Mouse (Mus musculus) c-Kit-positive CD71-positive TER-119-negative erythroid progenitor cells, embryonic 14.5 days (primary cell): ENCODE results near the gene Hist1h2bm.
"Not testable (repeated sequence)": the region's sequence is repeated elsewhere in the genome, so short reads cannot be mapped to it uniquely, and the experiment has no call there.

Experiments
- DNase-seq: peaks from one replicate; pipeline ENCODE4 v3.0.0-alpha.2; 2013; ENCODE audit warnings: low read depth

Hist1h2bm gene

DNA sequence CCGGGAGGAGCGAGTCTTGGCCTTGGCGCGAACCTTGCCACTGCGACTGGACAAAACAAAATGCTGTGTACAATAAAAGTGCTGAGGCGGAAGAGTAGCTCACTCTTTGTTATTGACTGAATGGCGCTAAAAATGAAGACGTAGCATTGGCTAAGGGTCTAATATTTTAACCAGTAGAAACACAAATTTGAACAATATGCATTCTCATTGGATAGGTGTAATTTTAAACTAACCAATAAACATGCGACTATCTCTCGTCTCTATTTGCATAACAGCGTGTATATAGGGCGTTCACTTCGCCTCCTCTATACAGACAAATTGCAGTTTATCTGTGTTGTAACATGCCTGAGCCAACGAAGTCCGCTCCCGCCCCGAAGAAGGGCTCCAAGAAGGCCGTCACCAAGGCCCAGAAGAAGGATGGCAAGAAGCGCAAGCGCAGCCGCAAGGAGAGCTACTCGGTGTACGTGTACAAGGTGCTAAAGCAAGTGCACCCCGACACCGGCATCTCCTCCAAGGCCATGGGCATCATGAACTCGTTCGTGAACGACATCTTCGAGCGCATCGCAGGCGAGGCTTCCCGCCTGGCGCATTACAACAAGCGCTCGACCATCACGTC lies at the start of gene Hist1h2bm:
Gene Hist1h2bm, plus strand, starts transcription at position 288 of the 616 bp plus-strand sequence.
- peak; percentile 82 for DNase-seq

DNA sequence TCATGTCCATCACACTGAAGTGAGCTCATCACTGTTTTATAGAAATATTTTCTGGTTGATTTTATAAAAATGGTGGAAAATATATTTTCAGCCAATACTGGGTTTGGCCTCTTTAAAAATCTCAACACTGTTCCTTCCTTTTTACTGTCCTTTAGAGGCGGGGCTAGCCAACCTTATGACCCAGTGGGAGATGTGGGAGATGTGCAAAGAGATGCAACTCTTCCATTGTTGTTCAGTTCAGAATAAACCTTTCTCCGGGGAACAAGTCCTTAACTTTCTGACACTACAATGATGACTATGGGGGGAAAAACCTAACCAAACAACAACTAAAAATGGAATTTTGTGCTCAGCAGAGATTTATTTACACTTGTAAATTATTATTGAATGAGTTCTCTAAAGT lies 44.5 kb upstream of the Hist1h2bm start, which contains the start of gene Olfr1360:
Gene Olfr1360, minus strand, starts transcription at position 101 of the 400 bp plus-strand sequence.
- DNase-seq, result no peak

DNA sequence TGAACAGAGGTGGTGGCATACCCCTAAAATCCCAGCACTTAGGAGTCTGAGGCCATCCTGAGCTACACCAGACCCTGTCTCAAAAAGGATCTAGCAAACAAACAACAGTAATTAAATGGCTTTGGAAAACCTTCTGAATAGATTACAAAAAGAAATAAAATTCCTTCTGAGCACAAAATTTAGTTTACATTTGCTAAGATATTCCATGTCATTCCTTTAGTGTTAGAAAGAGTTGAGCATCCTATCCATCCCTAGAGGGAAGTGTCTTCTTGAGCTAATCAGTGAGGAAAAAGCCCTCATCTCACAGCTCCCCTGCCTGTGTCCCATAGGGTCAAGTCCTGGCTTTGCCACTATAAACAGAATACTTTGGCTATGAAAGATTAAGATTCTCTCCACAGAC lies 24.0 kb upstream of the Hist1h2bm start, which contains the start of gene Olfr1359:
Gene Olfr1359, plus strand, starts transcription at position 301 of the 400 bp plus-strand sequence.
- no peak for DNase-seq

DNA sequence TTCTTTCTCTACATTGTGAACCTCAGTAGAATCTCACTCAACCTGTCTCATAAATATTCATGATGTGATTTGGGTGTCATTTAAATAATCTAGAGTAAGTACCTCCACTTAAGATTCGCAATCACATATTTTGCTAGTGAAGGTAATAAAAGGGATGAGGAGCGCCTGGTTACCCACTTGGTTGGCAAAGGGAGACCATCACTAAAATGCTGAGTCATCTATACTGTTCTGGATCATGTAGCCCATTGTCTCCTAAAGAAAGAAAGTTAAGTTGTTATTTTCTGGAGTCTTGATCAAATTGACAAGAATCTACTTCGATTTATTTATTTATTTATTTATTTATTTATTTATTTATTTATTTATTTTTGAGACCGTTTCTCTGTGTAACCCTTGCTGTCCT lies 15.2 kb upstream of the Hist1h2bm start:
- DNase-seq, result no peak

DNA sequence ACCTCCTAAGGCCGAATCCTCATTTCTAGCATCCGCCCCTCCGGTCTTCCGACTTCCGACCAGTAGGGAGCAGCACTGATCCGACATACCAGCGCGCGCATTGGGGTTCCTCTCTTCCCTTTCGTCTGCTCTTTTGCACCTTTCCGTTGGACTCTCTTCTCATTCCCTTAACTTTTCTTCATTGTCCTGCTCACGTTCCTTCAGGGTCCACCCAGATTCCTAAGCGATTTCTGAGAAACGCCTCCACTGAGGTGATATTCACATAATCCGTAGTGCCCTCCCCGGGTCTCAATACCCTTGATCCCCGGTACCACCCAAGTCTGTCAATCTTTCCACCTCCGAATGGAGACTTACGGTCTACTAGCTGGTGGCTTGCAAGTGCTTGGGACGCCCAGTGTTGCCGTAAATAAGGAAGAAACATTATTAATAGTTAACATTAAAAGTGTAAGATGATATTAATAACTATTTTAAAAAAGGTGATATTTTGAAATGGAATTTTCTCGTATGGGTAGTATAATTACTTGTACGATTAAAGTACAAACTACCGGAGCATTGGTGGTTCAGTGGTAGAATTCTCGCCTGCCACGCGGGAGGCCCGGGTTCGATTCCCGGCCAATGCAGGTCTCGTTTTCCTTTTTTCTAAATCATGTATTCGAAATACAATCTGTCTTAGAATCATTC lies 11.7 kb upstream of the Hist1h2bm start:
- peak; percentile 81 for DNase-seq

DNA sequence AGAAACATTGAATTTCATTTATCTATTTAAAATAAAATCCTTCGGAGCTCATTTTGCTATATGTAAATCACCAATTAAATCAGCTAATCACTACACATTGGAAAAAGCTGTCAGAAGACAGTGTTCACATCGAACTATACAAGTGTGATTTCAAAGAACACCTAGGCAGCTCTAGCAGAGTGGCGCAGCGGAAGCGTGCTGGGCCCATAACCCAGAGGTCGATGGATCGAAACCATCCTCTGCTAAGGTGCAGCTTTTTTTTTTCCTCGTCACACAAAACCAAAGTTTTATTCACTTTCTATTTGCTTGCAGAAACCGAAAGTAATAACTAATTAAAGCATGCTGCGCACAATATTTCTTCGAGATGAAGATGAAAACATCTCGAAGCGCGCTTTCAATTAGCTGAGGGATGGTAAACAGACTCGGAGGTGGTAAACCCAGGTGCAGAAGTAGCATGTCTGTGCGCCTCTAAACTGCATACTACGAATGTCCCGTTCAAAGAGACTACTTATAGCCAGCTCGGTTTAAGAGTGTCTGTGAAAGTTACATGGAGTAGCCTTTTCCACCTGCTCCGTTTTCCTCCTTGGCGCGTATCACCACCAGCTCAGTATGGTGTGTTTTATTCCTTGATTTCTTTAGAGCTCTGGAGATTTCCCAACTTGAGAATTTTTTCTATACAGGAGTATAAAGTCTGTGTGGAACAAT lies 10.9 kb upstream of the Hist1h2bm start:
- DNase-seq, result peak; percentile 59

DNA sequence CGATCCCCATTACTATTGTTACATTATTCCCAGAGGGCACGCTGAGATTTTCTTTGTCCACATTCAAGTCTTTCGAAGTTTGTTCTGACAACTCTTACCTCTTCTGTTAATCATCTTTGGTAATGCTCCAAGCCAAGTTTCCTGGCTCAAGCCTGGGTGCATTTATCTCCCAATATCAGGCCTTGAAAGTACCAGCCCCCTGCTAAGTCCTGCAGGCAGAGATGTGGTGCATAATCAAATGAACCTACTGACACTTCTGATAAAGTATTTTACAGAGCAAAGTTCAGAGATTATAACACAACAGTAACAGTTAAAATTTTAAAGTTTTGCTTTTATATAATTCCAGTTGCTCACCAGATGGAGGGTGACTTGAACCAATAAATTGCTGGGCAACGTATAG lies 10.1 kb upstream of the Hist1h2bm start:
- DNase-seq, result no peak

GRCm38 (mm10) chr13:21714725-21715124 lies 7.1 kb upstream of the Hist1h2bm start:
- peak; percentile 77 for DNase-seq

DNA sequence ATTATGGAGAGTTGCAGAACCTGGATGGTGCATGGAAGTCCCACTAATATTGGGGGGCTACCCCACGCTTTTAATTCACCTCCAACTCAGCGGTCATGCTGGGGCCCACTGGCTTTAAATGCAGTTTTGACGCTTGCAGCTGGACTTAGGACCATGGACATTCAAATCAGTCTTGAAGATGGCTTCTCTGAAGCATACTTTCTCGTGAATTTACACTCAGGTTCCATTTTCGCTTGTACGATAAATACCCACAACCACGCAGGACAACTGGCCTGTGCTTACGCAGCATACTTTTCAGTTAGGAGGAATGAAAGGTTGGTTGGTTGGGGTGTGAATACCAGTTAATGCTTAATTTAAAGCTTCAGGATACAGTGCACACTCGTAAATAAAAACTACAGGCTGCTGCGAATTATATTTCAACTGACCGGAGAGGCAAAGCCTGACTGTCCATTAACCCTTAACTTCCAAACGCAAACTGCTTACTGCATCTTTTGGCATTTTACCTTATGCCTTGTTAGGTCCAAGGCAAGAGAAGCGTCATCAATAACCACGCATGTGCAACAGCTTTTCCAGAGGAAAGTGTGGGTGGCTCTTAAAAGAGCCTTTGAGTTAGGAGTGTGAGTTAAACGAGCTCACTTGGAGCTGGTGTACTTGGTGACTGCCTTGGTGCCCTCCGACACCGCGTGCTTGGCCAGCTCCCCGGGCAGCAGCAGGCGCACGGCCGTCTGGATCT lies 6.5 kb upstream of the Hist1h2bm start:
- DNase-seq, result peak; percentile 66

DNA sequence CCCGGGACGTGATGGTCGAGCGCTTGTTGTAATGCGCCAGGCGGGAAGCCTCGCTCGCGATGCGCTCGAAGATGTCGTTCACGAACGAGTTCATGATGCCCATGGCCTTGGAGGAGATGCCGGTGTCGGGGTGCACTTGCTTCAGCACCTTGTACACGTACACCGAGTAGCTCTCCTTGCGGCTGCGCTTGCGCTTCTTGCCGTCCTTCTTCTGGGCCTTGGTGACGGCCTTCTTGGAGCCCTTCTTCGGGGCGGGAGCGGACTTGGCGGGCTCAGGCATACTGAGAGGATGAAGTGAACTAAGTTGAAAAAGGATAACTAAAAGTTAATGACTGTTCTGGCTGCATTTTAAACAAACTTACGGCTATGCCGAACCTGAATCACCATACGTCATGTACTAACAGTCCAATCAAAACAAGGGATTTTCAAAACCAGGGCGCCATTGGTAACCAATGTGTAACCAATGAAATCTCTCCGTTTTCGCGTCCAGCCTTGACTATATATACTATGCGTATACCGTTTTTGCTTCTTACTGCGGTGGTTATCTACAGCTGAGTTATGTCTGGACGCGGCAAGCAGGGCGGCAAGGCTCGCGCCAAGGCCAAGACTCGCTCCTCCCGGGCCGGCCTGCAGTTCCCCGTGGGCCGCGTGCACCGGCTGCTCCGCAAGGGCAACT lies 5.8 kb upstream of the Hist1h2bm start, which contains the start of the genes Hist1h2bl and Hist1h2ai:
Gene Hist1h2bl, minus strand, starts transcription at position 280 of the 676 bp plus-strand sequence.
Gene Hist1h2ai, plus strand, starts transcription at position 559 of the 676 bp plus-strand sequence.
- DNase-seq, result peak; percentile 92

DNA sequence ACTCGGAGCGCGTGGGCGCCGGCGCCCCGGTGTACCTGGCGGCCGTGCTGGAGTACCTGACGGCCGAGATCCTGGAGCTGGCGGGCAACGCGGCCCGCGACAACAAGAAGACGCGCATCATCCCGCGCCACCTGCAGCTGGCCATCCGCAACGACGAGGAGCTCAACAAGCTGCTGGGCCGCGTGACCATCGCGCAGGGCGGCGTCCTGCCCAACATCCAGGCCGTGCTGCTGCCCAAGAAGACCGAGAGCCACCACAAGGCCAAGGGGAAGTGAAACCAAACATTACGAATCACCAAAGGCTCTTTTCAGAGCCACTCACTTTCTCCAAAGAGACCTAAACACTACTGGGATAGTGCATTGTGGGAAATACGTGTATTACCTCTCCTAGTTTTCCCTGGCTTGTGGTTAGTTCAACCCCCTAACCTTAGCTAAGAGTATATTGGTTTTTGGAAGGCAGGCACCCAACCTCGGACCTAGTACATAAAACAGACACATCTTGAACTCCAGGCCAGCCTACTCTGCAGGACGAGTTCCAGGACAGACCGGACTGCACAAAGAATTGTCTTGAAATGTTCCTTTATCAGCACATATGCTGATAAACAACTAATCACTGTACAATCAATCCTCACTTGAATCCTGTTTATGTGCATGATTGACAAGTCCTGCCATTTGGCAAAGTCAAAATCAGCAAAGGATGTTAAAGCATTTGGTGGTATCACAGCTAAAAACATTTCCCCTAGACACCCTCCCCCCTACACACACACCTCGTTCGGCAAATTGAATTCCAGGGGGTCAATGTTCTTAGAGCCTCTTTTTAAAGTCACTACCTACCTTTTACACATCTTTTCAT lies 5.1 kb upstream of the Hist1h2bm start:
- not testable (repeated sequence) for DNase-seq

DNA sequence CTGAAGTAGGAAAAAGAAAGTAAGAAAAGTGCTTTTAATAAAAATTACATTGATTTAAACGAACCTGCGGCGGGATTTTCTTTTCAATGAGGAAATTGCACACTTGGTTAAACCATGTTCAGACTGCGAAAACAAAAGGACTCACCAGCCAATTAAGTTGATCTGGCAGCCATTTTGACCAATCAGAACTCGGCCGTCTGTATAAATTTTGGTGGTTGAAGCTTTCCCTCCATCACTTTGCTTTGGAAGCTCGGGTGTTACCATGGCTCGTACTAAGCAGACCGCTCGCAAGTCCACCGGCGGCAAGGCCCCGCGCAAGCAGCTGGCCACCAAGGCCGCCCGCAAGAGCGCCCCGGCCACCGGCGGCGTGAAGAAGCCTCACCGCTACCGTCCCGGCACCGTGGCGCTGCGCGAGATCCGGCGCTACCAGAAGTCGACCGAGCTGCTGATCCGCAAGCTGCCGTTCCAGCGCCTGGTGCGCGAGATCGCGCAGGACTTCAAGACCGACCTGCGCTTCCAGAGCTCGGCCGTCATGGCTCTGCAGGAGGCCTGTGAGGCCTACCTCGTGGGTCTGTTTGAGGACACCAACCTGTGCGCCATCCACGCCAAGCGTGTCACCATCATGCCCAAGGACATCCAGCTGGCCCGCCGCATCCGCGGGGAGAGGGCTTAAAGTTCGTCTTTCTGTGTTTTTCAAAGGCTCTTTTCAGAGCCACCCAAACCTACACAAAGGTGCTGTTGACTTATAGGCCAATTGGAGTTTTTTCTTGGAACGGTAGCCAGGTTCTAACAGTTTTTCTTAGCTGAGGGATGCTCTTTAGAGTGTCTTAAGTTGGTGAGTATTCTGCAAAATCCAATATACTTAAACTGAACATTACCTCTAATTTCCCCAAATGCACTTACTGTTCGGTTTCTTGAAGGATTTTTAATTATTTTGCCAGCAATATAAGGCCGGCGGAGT lies 4.2 kb upstream of the Hist1h2bm start, which contains the start of gene Hist1h3h:
Gene Hist1h3h, plus strand, starts transcription at position 263 of the 961 bp plus-strand sequence.
- DNase-seq, result peak; percentile 90

DNA sequence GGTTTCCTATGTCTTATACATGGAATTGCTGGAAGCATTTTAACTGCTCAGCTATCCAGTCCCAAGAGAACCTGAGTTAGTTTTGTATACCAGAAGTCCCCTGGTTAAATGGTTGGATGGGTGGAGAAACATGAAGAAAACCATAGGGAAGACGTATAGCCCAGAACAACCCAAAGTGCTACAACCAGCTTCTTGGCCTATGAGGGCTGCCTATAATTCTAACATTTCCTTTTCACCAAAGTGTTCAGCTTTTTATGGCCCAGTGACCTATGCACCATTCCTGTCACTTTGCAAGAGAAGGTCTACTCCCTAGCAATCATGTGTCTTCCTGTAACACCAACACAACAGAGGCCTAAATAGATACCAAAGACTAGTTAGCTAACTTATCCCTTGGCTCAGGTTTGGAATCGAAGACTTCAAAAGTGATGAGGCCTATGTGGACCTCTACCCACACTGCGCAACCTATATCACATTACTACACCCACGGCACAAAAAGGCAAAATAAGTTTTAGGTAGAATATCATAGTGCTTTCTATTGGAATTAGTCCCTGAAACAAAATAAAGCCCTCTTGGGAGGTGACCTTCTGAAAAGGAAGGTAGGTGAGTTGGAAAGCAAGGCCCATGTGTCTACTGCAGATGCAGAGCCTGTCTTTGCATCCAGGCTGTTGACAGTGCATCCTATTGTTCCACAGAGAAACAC lies 3.3 kb upstream of the Hist1h2bm start:
- DNase-seq, result peak; percentile 56

GRCm38 (mm10) chr13:21721107-21721756 lies 612 bp upstream of the Hist1h2bm start:
- DNase-seq, result not testable (repeated sequence)

- DNase-seq, result no peak
These were observed 605 bp downstream of the Hist1h2bm start for GRCm38 (mm10) chr13:21722373-21722925.

DNA sequence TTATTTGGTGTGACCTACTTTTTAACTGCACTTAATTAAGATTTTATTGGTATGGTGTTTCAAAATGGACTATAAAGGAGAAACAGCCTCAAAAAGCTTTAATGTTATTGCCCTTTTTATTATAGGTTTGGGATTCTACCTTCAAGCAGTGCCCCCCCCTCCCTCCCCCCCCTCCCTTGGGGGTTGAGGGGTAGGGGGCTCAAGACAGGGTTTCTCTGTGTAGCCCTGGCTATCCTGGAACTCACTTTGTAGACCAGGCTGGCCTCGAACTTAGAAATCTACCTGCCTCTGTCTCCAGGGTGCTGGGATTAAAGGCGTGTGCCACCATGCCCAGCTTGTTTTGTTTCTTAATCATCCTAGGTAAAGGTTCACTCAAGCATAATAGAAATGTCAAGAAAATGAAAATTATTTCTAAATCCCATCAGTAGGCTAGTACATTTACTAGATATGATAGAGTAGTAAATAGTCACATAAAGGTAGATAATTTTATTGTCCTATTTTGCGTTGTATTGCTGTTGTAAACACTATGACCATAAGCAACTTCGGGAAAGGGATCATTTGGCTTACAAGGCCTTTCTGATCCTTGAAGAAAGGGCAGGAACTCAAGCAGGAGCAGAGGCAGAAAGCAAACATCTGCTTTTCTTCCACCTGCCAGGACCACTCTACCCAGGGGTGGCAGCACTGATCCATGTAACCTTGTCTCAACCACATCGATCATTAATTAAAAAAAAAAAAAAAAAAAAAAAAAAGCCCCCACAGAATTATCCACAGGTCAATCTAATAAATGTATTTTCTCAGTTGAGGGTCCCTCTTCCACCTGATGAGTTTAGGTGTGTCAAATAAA lies 1.4 kb downstream of the Hist1h2bm start:
- no peak for DNase-seq
